Mouse (Mus musculus): ENCODE data around the gene Nedd9. TPM values are rescaled to one million over a fixed set of nuclear protein-coding genes. Genes with fewer than 3 reads are reported as not detected.

Gene Nedd9
- polyA plus RNA-seq, 1 experiment: 3.0 TPM

- no peak overlapping the region for H3K4me3 ChIP-seq (ENCODE audit: low read depth, low read length)
- TF ChIP-seq CTCF (IDR thresholded peaks at IDR 0.05; ENCODE audit: low read depth, low read length) (no peak), POLR2A (IDR thresholded peaks at IDR 0.05; ENCODE audit: insufficient read depth, low read length) (no peak), EP300 (IDR thresholded peaks at IDR 0.05; ENCODE audit: insufficient read depth, low read depth, low read length) (no peak)
- no peak overlapping the region for H3K9ac ChIP-seq (ENCODE audit: low read depth, poor library complexity, severe bottlenecking)
- H3K4me1 ChIP-seq (ENCODE audit: control insufficient read depth, insufficient read depth, low read length): no peaks in the 10 kb centered on the region
- H3K27ac ChIP-seq (ENCODE audit: insufficient read depth, low read length): no peak overlapping the region
- H3K27me3 ChIP-seq (ENCODE audit: control insufficient read depth, insufficient read depth, low read length, poor library complexity, severe bottlenecking): no peaks in the 10 kb centered on the region
- no peaks in the 10 kb centered on the region for H3K36me3 ChIP-seq (ENCODE audit: control insufficient read depth, insufficient read depth, low read length, poor library complexity, severe bottlenecking)
- H3K9me3 ChIP-seq (replicated peaks; ENCODE audit: control insufficient read depth, insufficient read depth, low read length, poor library complexity, severe bottlenecking): no peaks in the 10 kb centered on the region
Observed at GRCm38 (mm10) chr13:41390698-41391097, 96.5 kb downstream of the Nedd9 start.

GRCm38 (mm10) chr13:41386581-41386980, 100.6 kb downstream of the Nedd9 start:
- Histone ChIP-seq H3K4me1 (ENCODE audit: control insufficient read depth, insufficient read depth, low read length) (no peaks in the 10 kb centered on the region), H3K9me3 (replicated peaks; ENCODE audit: control insufficient read depth, insufficient read depth, low read length, poor library complexity, severe bottlenecking) (no peaks in the 10 kb centered on the region), H3K9ac (ENCODE audit: low read depth, poor library complexity, severe bottlenecking) (no peak overlapping the region), H3K27me3 (ENCODE audit: control insufficient read depth, insufficient read depth, low read length, poor library complexity, severe bottlenecking) (no peaks in the 10 kb centered on the region), H3K36me3 (ENCODE audit: control insufficient read depth, insufficient read depth, low read length, poor library complexity, severe bottlenecking) (no peaks in the 10 kb centered on the region), H3K4me3 (ENCODE audit: low read depth, low read length) (no peak overlapping the region), H3K27ac (ENCODE audit: insufficient read depth, low read length) (no peak overlapping the region)
- TF ChIP-seq EP300 (IDR thresholded peaks at IDR 0.05; ENCODE audit: insufficient read depth, low read depth, low read length) (no peak), CTCF (IDR thresholded peaks at IDR 0.05; ENCODE audit: low read depth, low read length) (no peak), POLR2A (IDR thresholded peaks at IDR 0.05; ENCODE audit: insufficient read depth, low read length) (no peak)

GRCm38 (mm10) chr13:41384896-41385295, 102.3 kb downstream of the Nedd9 start:
- Histone ChIP-seq H3K27ac (ENCODE audit: insufficient read depth, low read length) (no peak overlapping the region), H3K9ac (ENCODE audit: low read depth, poor library complexity, severe bottlenecking) (no peak overlapping the region), H3K4me3 (ENCODE audit: low read depth, low read length) (no peak overlapping the region), H3K36me3 (ENCODE audit: control insufficient read depth, insufficient read depth, low read length, poor library complexity, severe bottlenecking) (no peaks in the 10 kb centered on the region), H3K27me3 (ENCODE audit: control insufficient read depth, insufficient read depth, low read length, poor library complexity, severe bottlenecking) (no peaks in the 10 kb centered on the region), H3K4me1 (ENCODE audit: control insufficient read depth, insufficient read depth, low read length) (no peaks in the 10 kb centered on the region), H3K9me3 (replicated peaks; ENCODE audit: control insufficient read depth, insufficient read depth, low read length, poor library complexity, severe bottlenecking) (no peaks in the 10 kb centered on the region)
- TF ChIP-seq POLR2A (IDR thresholded peaks at IDR 0.05; ENCODE audit: insufficient read depth, low read length) (no peak), CTCF (IDR thresholded peaks at IDR 0.05; ENCODE audit: low read depth, low read length) (no peak), EP300 (IDR thresholded peaks at IDR 0.05; ENCODE audit: insufficient read depth, low read depth, low read length) (no peak)

GRCm38 (mm10) chr13:41382635-41383034, 104.5 kb downstream of the Nedd9 start:
- no peaks in the 10 kb centered on the region for H3K27me3 ChIP-seq (ENCODE audit: control insufficient read depth, insufficient read depth, low read length, poor library complexity, severe bottlenecking)
- no peaks in the 10 kb centered on the region for H3K9me3 ChIP-seq (replicated peaks; ENCODE audit: control insufficient read depth, insufficient read depth, low read length, poor library complexity, severe bottlenecking)
- TF ChIP-seq CTCF (IDR thresholded peaks at IDR 0.05; ENCODE audit: low read depth, low read length) (no peak), POLR2A (IDR thresholded peaks at IDR 0.05; ENCODE audit: insufficient read depth, low read length) (no peak), EP300 (IDR thresholded peaks at IDR 0.05; ENCODE audit: insufficient read depth, low read depth, low read length) (no peak)
- no peak overlapping the region for H3K9ac ChIP-seq (ENCODE audit: low read depth, poor library complexity, severe bottlenecking)
- H3K4me3 ChIP-seq (ENCODE audit: low read depth, low read length): no peak overlapping the region
- H3K36me3 ChIP-seq (ENCODE audit: control insufficient read depth, insufficient read depth, low read length, poor library complexity, severe bottlenecking): no peaks in the 10 kb centered on the region
- H3K27ac ChIP-seq (ENCODE audit: insufficient read depth, low read length): no peak overlapping the region
- no peaks in the 10 kb centered on the region for H3K4me1 ChIP-seq (ENCODE audit: control insufficient read depth, insufficient read depth, low read length)

GRCm38 (mm10) chr13:41381806-41382546, 105.2 kb downstream of the Nedd9 start:
- Histone ChIP-seq H3K27me3 (ENCODE audit: control insufficient read depth, insufficient read depth, low read length, poor library complexity, severe bottlenecking) (no peaks in the 10 kb centered on the region), H3K9ac (ENCODE audit: low read depth, poor library complexity, severe bottlenecking) (no peak overlapping the region), H3K36me3 (ENCODE audit: control insufficient read depth, insufficient read depth, low read length, poor library complexity, severe bottlenecking) (no peaks in the 10 kb centered on the region), H3K4me3 (ENCODE audit: low read depth, low read length) (no peak overlapping the region), H3K9me3 (replicated peaks; ENCODE audit: control insufficient read depth, insufficient read depth, low read length, poor library complexity, severe bottlenecking) (no peaks in the 10 kb centered on the region), H3K4me1 (ENCODE audit: control insufficient read depth, insufficient read depth, low read length) (no peaks in the 10 kb centered on the region), H3K27ac (ENCODE audit: insufficient read depth, low read length) (no peak overlapping the region)
- TF ChIP-seq CTCF (IDR thresholded peaks at IDR 0.05; ENCODE audit: low read depth, low read length): no peak
- TF ChIP-seq EP300 (IDR thresholded peaks at IDR 0.05; ENCODE audit: insufficient read depth, low read depth, low read length): no peak
- no peak for TF ChIP-seq POLR2A (IDR thresholded peaks at IDR 0.05; ENCODE audit: insufficient read depth, low read length)

GRCm38 (mm10) chr13:41381041-41381805, 105.9 kb downstream of the Nedd9 start:
- no peaks in the 10 kb centered on the region for H3K36me3 ChIP-seq (ENCODE audit: control insufficient read depth, insufficient read depth, low read length, poor library complexity, severe bottlenecking)
- no peak overlapping the region for H3K4me3 ChIP-seq (ENCODE audit: low read depth, low read length)
- TF ChIP-seq CTCF (IDR thresholded peaks at IDR 0.05; ENCODE audit: low read depth, low read length) (no peak), POLR2A (IDR thresholded peaks at IDR 0.05; ENCODE audit: insufficient read depth, low read length) (no peak), EP300 (IDR thresholded peaks at IDR 0.05; ENCODE audit: insufficient read depth, low read depth, low read length) (no peak)
- no peaks in the 10 kb centered on the region for H3K9me3 ChIP-seq (replicated peaks; ENCODE audit: control insufficient read depth, insufficient read depth, low read length, poor library complexity, severe bottlenecking)
- no peaks in the 10 kb centered on the region for H3K4me1 ChIP-seq (ENCODE audit: control insufficient read depth, insufficient read depth, low read length)
- H3K27ac ChIP-seq (ENCODE audit: insufficient read depth, low read length): no peak overlapping the region
- H3K9ac ChIP-seq (ENCODE audit: low read depth, poor library complexity, severe bottlenecking): no peak overlapping the region
- no peaks in the 10 kb centered on the region for H3K27me3 ChIP-seq (ENCODE audit: control insufficient read depth, insufficient read depth, low read length, poor library complexity, severe bottlenecking)

Data from ES-Bruce4 (cell line).